11 mouse cellular contexts compared by ENCODE assay signal in the genomic region with DNA sequence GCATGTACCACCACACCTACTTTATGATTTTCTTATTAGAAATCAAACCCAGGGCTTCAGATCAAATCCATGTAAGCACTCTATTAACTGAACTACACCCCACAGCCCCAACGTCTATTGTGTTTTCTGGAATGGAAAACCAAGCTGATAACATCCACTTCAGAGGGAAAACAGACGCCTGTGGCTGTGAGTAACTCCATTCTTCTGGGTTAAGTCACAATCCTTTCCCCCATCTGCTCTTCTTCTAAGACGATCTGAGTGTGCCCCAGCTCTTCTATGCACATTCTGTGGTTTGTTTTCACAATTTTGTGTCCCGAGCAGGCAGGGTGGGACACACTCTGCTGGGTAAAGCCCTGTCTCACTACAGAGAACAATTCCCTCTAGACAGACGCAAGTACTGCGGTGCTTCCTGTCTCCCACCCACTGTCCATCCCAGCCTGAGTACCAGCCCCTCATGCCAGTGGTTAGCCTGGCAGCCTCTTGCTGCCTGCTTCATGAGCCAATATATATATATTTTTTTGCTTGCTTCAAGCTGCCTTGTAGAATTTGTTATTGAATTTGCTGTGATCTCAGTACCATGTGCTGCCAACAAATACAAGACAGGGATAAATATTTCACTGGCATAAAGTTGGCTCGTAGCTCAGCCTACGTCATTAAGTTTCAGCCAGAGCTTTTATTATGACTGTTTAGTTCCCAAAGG.
DNase-seq lines count a peak whose midpoint lies in the region; ATAC-seq and TF ChIP-seq lines count a peak whose summit lies in the region.
"Had no signal": no experiment of that assay in that cellular context is flagged by ENCODE, and none has a peak within 500 bp of the region (broad histone marks: within the 10 kb centered on the region; RNA-seq: fewer than 3 reads in every experiment).

No protein-coding gene starts in this region.

- H3K36me3 ChIP-seq in heart, embryonic 16.5 days (ENCODE audit: control insufficient read depth, insufficient read depth) = no peaks in the 10 kb centered on the region
- H3K36me3 ChIP-seq in myocyte (ENCODE audit: control insufficient read depth, insufficient read depth) = no peaks in the 10 kb centered on the region
- no peaks in the 10 kb centered on the region for H3K36me3 ChIP-seq in midbrain, embryonic 14.5 days (ENCODE audit: control insufficient read depth, insufficient read depth, low read length)
- H3K36me3 ChIP-seq: neural tube, embryonic 13.5 days had no signal

- peak overlapping the region; percentile 6; the same call in 1 of the 2 replicates for H3K9ac ChIP-seq in heart, embryonic 16.5 days (ENCODE audit: low read length)
- H3K9ac ChIP-seq in midbrain, embryonic 14.5 days (replicated peaks; ENCODE audit: low read length) = no peak overlapping the region
- H3K9ac ChIP-seq: neural tube, embryonic 13.5 days had no signal

- H3K4me3 ChIP-seq in brown adipose tissue, adult 24 weeks (ENCODE audit: insufficient read depth, low read depth, low read length) = no peak overlapping the region
- no peak overlapping the region for H3K4me3 ChIP-seq in heart, embryonic 16.5 days (ENCODE audit: low read length)
- no peak overlapping the region for H3K4me3 ChIP-seq in myocyte
- H3K4me3 ChIP-seq in left cerebral cortex, adult 2 months = no peak overlapping the region
- H3K4me3 ChIP-seq in midbrain, embryonic 14.5 days (replicated peaks; ENCODE audit: low read depth, low read length) = no peak overlapping the region
- H3K4me3 ChIP-seq: neural tube, embryonic 13.5 days had no signal

- WGBS in heart, embryonic 16.5 days = 27% methylated on average over 8 of the region's 8 CpGs
- WGBS in midbrain, embryonic 14.5 days = 76% methylated on average over 8 of the region's 8 CpGs

- peak overlapping the region; percentile 26; the same call in 1 of the 2 replicates for H3K4me2 ChIP-seq in heart, embryonic 16.5 days (ENCODE audit: low read depth, low read length)
- peak overlapping the region; percentile 77 for H3K4me2 ChIP-seq in myocyte (ENCODE audit: low read depth)
- no peak overlapping the region for H3K4me2 ChIP-seq in midbrain, embryonic 14.5 days (ENCODE audit: low read length)
- H3K4me2 ChIP-seq: liver, embryonic 11.5 days; neural tube, embryonic 13.5 days had no signal

- H3K27me3 ChIP-seq in heart, embryonic 16.5 days (ENCODE audit: control insufficient read depth, insufficient read depth, low read length) = no peaks in the 10 kb centered on the region
- no peaks in the 10 kb centered on the region for H3K27me3 ChIP-seq in myocyte (ENCODE audit: control insufficient read depth, insufficient read depth, insufficient read length)
- no peaks in the 10 kb centered on the region for H3K27me3 ChIP-seq in midbrain, embryonic 14.5 days (ENCODE audit: control insufficient read depth, insufficient read depth, low read length)
- H3K27me3 ChIP-seq: neural tube, embryonic 13.5 days had no signal

- no peaks in the 10 kb centered on the region for H3K79me2 ChIP-seq in myocyte (ENCODE audit: control insufficient read depth, insufficient read depth)

- TF ChIP-seq POLR2A in myocyte (IDR thresholded peaks at IDR 0.05; ENCODE audit: insufficient read length, low read depth) = no peak

- H3K4me1 ChIP-seq in brown adipose tissue, adult 24 weeks (ENCODE audit: control insufficient read depth, insufficient read depth, insufficient read length, low read length) = peaks cover 15% of the 10 kb centered on the region
- H3K4me1 ChIP-seq in heart, embryonic 16.5 days (ENCODE audit: control insufficient read depth, insufficient read depth, low read length) = peaks cover 23% of the 10 kb centered on the region
- H3K4me1 ChIP-seq in midbrain, embryonic 14.5 days (ENCODE audit: control insufficient read depth, insufficient read depth, low read length) = no peaks in the 10 kb centered on the region
- H3K4me1 ChIP-seq: neural tube, embryonic 13.5 days had no signal

- peak overlapping the region; percentile 47; the same call in 1 of the 2 replicates for H3K27ac ChIP-seq in brown adipose tissue, adult 24 weeks (replicated peaks; ENCODE audit: low read depth, low read length)
- H3K27ac ChIP-seq in heart, embryonic 16.5 days (ENCODE audit: low read length) = peak overlapping the region; percentile 64
- no peak overlapping the region for H3K27ac ChIP-seq in left cerebral cortex, adult 2 months
- H3K27ac ChIP-seq in midbrain, embryonic 14.5 days (replicated peaks; ENCODE audit: low read depth, low read length) = no peak overlapping the region
- H3K27ac ChIP-seq: neural tube, embryonic 13.5 days had no signal

- no peak overlapping the region for H3ac ChIP-seq in myocyte (ENCODE audit: control insufficient read depth, insufficient read length)

- TF ChIP-seq CTCF in left cerebral cortex, adult 2 months (IDR thresholded peaks at IDR 0.05) = no peak

- ATAC-seq in heart, embryonic 16.5 days (replicated peaks; ENCODE audit: extremely low read depth, insufficient read depth, low FRiP score) = peak; percentile 61
- ATAC-seq in midbrain, embryonic 14.5 days (ENCODE audit: low FRiP score, low TSS enrichment) = no peak
- ATAC-seq: hindbrain, embryonic 16.5 days had no signal

- intact Hi-C loops in left cerebral cortex, adult 2 months (cut with DNase I) = no loop called here
- intact Hi-C loops in left cerebral cortex, postnatal 4 days (cut with DNase I) = no loop called here

- no peaks in the 10 kb centered on the region for H3K9me3 ChIP-seq in heart, embryonic 16.5 days (replicated peaks; ENCODE audit: control insufficient read depth, low read length)
- H3K9me3 ChIP-seq in midbrain, embryonic 14.5 days (ENCODE audit: control insufficient read depth, low read length) = no peaks in the 10 kb centered on the region
- H3K9me3 ChIP-seq: neural tube, embryonic 13.5 days had no signal

- peak; percentile 11 for DNase-seq in ovary, postnatal 14 days (ENCODE audit: low spot score)
- no peak for DNase-seq in ovary, adult 18-20 months (ENCODE audit: low spot score)
- DNase-seq in left cerebral cortex, adult 2 months (ENCODE audit: extremely low spot score in 1 of 2, low spot score in 2 of 2) = no peak
- no peak for DNase-seq in midbrain, embryonic 14.5 days
- no peak for DNase-seq in left cerebral cortex, postnatal 4 days

TF ChIP-seq in myocyte, 11 proteins besides CTCF, POLR2A, EP300 and RAD21:
- peak; percentile 53; the same call in 1 of the 2 replicates for TF ChIP-seq CEBPB (IDR thresholded peaks at IDR 0.05; ENCODE audit: insufficient read depth, poor library complexity, severe bottlenecking)
- no peak for TF ChIP-seq USF1 (IDR thresholded peaks at IDR 0.05; ENCODE audit: low read depth)

Comparison
In these comparisons a context has a peak if more than half of its experiments do, and no peak if none do; other contexts are left out.
1. H3K27ac ChIP-seq: peak in brown adipose tissue, adult 24 weeks (single experiment) and heart, embryonic 16.5 days (single experiment); none in left cerebral cortex, adult 2 months (single experiment) and midbrain, embryonic 14.5 days (single experiment).